Mouse (Mus musculus) liver, embryonic 12.5 days (tissue): Measurements from ENCODE around the gene Ccnb1. TPM values are rescaled to one million over a fixed set of nuclear protein-coding genes. Genes with fewer than 3 reads are reported as not detected.
"Not testable (repeated sequence)": the region's sequence is repeated elsewhere in the genome, so short reads cannot be mapped to it uniquely, and the experiment has no call there.

ENCODE experiments used
- ATAC-seq: fragments of 200-750 bp; cut with Nextera tagmentation; 2 replicates; pipeline ENCODE4 v1.8.0; 2017; ENCODE audit warnings: moderate number of reproducible peaks, mild to moderate bottlenecking, moderate library complexity
- H3K27ac ChIP-seq: fragments of 300-500 bp; sonication (generic); 2 replicates; pipeline ENCODE4 v1.5.1; 2016; ENCODE audit warnings: mild to moderate bottlenecking
- H3K27me3 ChIP-seq: fragments of 300-500 bp; sonication (generic); replicated peaks from 2 replicates; pipeline ENCODE4 v1.6.1; 2016; ENCODE audit warnings: mild to moderate bottlenecking, moderate library complexity
- H3K36me3 ChIP-seq: fragments of 300-500 bp; sonication (generic); 2 replicates; pipeline ENCODE4 v1.6.1; 2016; ENCODE audit warnings: mild to moderate bottlenecking, moderate library complexity
- H3K4me1 ChIP-seq: fragments of 300-500 bp; sonication (generic); 2 replicates; pipeline ENCODE4 v1.6.1; 2016
- H3K4me2 ChIP-seq: fragments of 300-500 bp; sonication (generic); 2 replicates; pipeline ENCODE4 v1.6.1; 2016; ENCODE audit warnings: mild to moderate bottlenecking, moderate library complexity
- H3K4me3 ChIP-seq: fragments of 300-500 bp; sonication (generic); 2 replicates; pipeline ENCODE4 v1.5.1; 2016; ENCODE audit warnings: mild to moderate bottlenecking, moderate library complexity
- H3K9ac ChIP-seq: fragments of 300-500 bp; sonication (generic); 2 replicates; pipeline ENCODE4 v1.6.1; 2016; ENCODE audit warnings: mild to moderate bottlenecking, moderate library complexity
- H3K9me3 ChIP-seq: fragments of 300-500 bp; sonication (generic); replicated peaks from 2 replicates; pipeline ENCODE4 v1.6.1; 2016; ENCODE audit warnings: mild to moderate bottlenecking, moderate library complexity
- WGBS: fragments of 180-500 bp; shearing (Covaris S2); methylation state at CpG from one replicate; pipeline ENCODE4 v1.1.7; 2016; ENCODE audit not compliant: insufficient replicate concordance; 5-methylcytosine and 5-hydroxymethylcytosine counted together
- polyA plus RNA-seq: library from polyadenylated mRNA; unstranded; fragments of >200 nt; fragmentation: Nextera tagmentation; extraction: Ambion mirVana; gene quantifications from 2 replicates; pipeline ENCODE4 v1.2.1, GENCODE M21; 2016

Gene Ccnb1
- polyA plus RNA-seq, 1 experiment from 2014 or later, result 289 TPM

- Histone ChIP-seq H3K4me1 (no peaks in the 10 kb centered on the region), H3K27me3 (no peaks in the 10 kb centered on the region), H3K9me3 (no peaks in the 10 kb centered on the region), H3K4me2 (no peak overlapping the region), H3K27ac (no peak overlapping the region), H3K9ac (no peak overlapping the region), H3K36me3 (peaks cover 85% of the 10 kb centered on the region), H3K4me3 (no peak overlapping the region)
- 83% methylated on average over 3 of the region's 3 CpGs for WGBS
- no peak for ATAC-seq
Observed at GRCm38 (mm10) chr13:100805776-100806175, 19.4 kb upstream of the Ccnb1 start.

GRCm38 (mm10) chr13:100797171-100797570 lies 10.8 kb upstream of the Ccnb1 start:
- H3K4me3 ChIP-seq, result no peak overlapping the region
- H3K4me1 ChIP-seq, result no peaks in the 10 kb centered on the region
- no peak for ATAC-seq
- H3K27me3 ChIP-seq, result no peaks in the 10 kb centered on the region
- H3K4me2 ChIP-seq, result no peak overlapping the region
- H3K27ac ChIP-seq, result no peak overlapping the region
- WGBS, result 77% methylated on average over 6 of the region's 6 CpGs
- H3K9ac ChIP-seq, result no peak overlapping the region
- peaks cover 25% of the 10 kb centered on the region for H3K36me3 ChIP-seq
- H3K9me3 ChIP-seq, result no peaks in the 10 kb centered on the region

- 76% methylated on average over 3 of the region's 3 CpGs for WGBS
- Histone ChIP-seq H3K27me3 (no peaks in the 10 kb centered on the region), H3K9ac (no peak overlapping the region), H3K9me3 (no peaks in the 10 kb centered on the region), H3K4me2 (no peak overlapping the region), H3K27ac (no peak overlapping the region), H3K4me1 (peaks cover 31% of the 10 kb centered on the region), H3K36me3 (peaks cover 14% of the 10 kb centered on the region), H3K4me3 (no peak overlapping the region)
- ATAC-seq, result no peak
Observed at GRCm38 (mm10) chr13:100789083-100789482, 2.7 kb upstream of the Ccnb1 start.

GRCm38 (mm10) chr13:100788057-100788456 lies 1.7 kb upstream of the Ccnb1 start:
- H3K9me3 ChIP-seq, ATAC-seq, H3K9ac ChIP-seq, H3K4me2 ChIP-seq, H3K27me3 ChIP-seq, H3K4me3 ChIP-seq, H3K27ac ChIP-seq: not testable (repeated sequence)
- Histone ChIP-seq H3K36me3 (peaks cover 24% of the 10 kb centered on the region), H3K4me1 (peaks cover 41% of the 10 kb centered on the region)
- 86% methylated on average over 13 of the region's 14 CpGs for WGBS

- Histone ChIP-seq H3K4me2 (no peak overlapping the region), H3K9me3 (no peaks in the 10 kb centered on the region), H3K27ac (no peak overlapping the region), H3K27me3 (no peaks in the 10 kb centered on the region), H3K9ac (no peak overlapping the region), H3K4me1 (peaks cover 46% of the 10 kb centered on the region), H3K36me3 (peaks cover 30% of the 10 kb centered on the region), H3K4me3 (no peak overlapping the region)
- ATAC-seq, result no peak
- WGBS, result 80% methylated on average over 6 of the region's 6 CpGs
Observed at GRCm38 (mm10) chr13:100787316-100788010, 1.1 kb upstream of the Ccnb1 start.

- H3K4me1 ChIP-seq, result peaks cover 54% of the 10 kb centered on the region
- H3K27ac ChIP-seq, result peak overlapping the region; percentile 92
- H3K9me3 ChIP-seq, result no peaks in the 10 kb centered on the region
- ATAC-seq, result peak; percentile 20
- peak overlapping the region; percentile 77 for H3K4me2 ChIP-seq
- peaks cover 45% of the 10 kb centered on the region for H3K36me3 ChIP-seq
- no peaks in the 10 kb centered on the region for H3K27me3 ChIP-seq
- WGBS, result 0% methylated on average over 30 of the region's 30 CpGs
- H3K4me3 ChIP-seq, result peak overlapping the region; percentile 86
- H3K9ac ChIP-seq, result peak overlapping the region; percentile 90
Observed at GRCm38 (mm10) chr13:100785806-100786413, 460 bp downstream of the Ccnb1 start.

GRCm38 (mm10) chr13:100777491-100777890 lies 8.9 kb downstream of the Ccnb1 start:
- peaks cover 79% of the 10 kb centered on the region for H3K4me1 ChIP-seq

GRCm38 (mm10) chr13:100776710-100777109 lies 9.7 kb downstream of the Ccnb1 start:
- no peaks in the 10 kb centered on the region for H3K9me3 ChIP-seq
- H3K27ac ChIP-seq, result peak overlapping the region; percentile 86
- peak overlapping the region; percentile 91 for H3K4me2 ChIP-seq
- H3K4me1 ChIP-seq, result peaks cover 79% of the 10 kb centered on the region
- H3K9ac ChIP-seq, result peak overlapping the region; percentile 89; the same call in 1 of the 2 replicates
- peaks cover 74% of the 10 kb centered on the region for H3K36me3 ChIP-seq
- no peaks in the 10 kb centered on the region for H3K27me3 ChIP-seq
- WGBS, result 51% methylated on average over 6 of the region's 6 CpGs
- no peak overlapping the region for H3K4me3 ChIP-seq
- no peak for ATAC-seq

More at GRCm38 (mm10) chr13:100777491-100777890, 8.9 kb downstream of the Ccnb1 start:
- Histone ChIP-seq H3K4me2 (peak overlapping the region; percentile 91), H3K27ac (peak overlapping the region; percentile 86), H3K9me3 (no peaks in the 10 kb centered on the region), H3K4me3 (no peak overlapping the region), H3K27me3 (no peaks in the 10 kb centered on the region), H3K9ac (no peak overlapping the region), H3K36me3 (peaks cover 74% of the 10 kb centered on the region)
- peak; percentile 81 for ATAC-seq
- WGBS, result 15% methylated on average over 3 of the region's 3 CpGs

- Histone ChIP-seq H3K4me1 (peaks cover 78% of the 10 kb centered on the region), H3K9me3 (no peaks in the 10 kb centered on the region), H3K27ac (peak overlapping the region; percentile 86), H3K36me3 (peaks cover 74% of the 10 kb centered on the region), H3K27me3 (no peaks in the 10 kb centered on the region), H3K4me3 (peak overlapping the region; percentile 98), H3K4me2 (peak overlapping the region; percentile 91), H3K9ac (peak overlapping the region; percentile 89)
- 13% methylated on average over 8 of the region's 8 CpGs for WGBS
- peak; percentile 1; the same call in 1 of the 2 replicates for ATAC-seq
Observed at GRCm38 (mm10) chr13:100776056-100776419, 10.3 kb downstream of the Ccnb1 start.

- Histone ChIP-seq H3K27me3 (no peaks in the 10 kb centered on the region), H3K27ac (peak within 1 kb of the TSS; percentile 86), H3K4me1 (peaks cover 76% of the 10 kb centered on the region), H3K9ac (peak within 1 kb of the TSS; percentile 89), H3K4me3 (peak within 1 kb of the TSS; percentile 98), H3K36me3 (peaks cover 74% of the 10 kb centered on the region), H3K9me3 (no peaks in the 10 kb centered on the region), H3K4me2 (peak within 1 kb of the TSS; percentile 91)
- under 1% methylated on average over 46 of the region's 46 CpGs for WGBS
- peak; percentile 81 for ATAC-seq
Observed at GRCm38 (mm10) chr13:100775252-100776055, 10.9 kb downstream of the Ccnb1 start, which contains the start of gene Cenph. Cenph (minus strand) TSS chr13:100775899.

- Histone ChIP-seq H3K9me3 (no peaks in the 10 kb centered on the region), H3K4me2 (peak overlapping the region; percentile 91), H3K4me3 (peak overlapping the region; percentile 98), H3K27me3 (no peaks in the 10 kb centered on the region), H3K27ac (peak overlapping the region; percentile 86), H3K9ac (peak overlapping the region; percentile 89), H3K4me1 (peaks cover 69% of the 10 kb centered on the region), H3K36me3 (peaks cover 74% of the 10 kb centered on the region)
- ATAC-seq, result no peak
Observed at GRCm38 (mm10) chr13:100774704-100775103, 11.7 kb downstream of the Ccnb1 start.

- Histone ChIP-seq H3K4me3 (no peak overlapping the region), H3K27me3 (no peaks in the 10 kb centered on the region), H3K9me3 (0 out of 2 replicates have a peak, but pooled peaks cover 3% of the 10 kb centered on the region), H3K9ac (no peak overlapping the region), H3K27ac (no peak overlapping the region), H3K36me3 (peaks cover 17% of the 10 kb centered on the region), H3K4me1 (peaks cover 33% of the 10 kb centered on the region), H3K4me2 (no peak overlapping the region)
- no peak for ATAC-seq
- 62% methylated on average over 2 of the region's 2 CpGs for WGBS
Observed at GRCm38 (mm10) chr13:100755329-100755728, 31.0 kb downstream of the Ccnb1 start.
